Mouse (Mus musculus): Measurements from ENCODE around the gene Hecw1.

GRCm38 (mm10) chr13:14542860-14543259 is 19.8 kb upstream of the Hecw1 start:
- TF ChIP-seq CTCF (IDR thresholded peaks at IDR 0.05; ENCODE audit: low read depth) = no peak
- TF ChIP-seq EP300 (optimal IDR thresholded peaks at IDR 0.05) = no peak
